Mouse (Mus musculus): ENCODE measurements around the gene Becn1. TPM values are rescaled to one million over a fixed set of nuclear protein-coding genes. Genes with fewer than 3 reads are reported as not detected.
"Not testable (repeated sequence)": the region's sequence is repeated elsewhere in the genome, so short reads cannot be mapped to it uniquely, and the experiment has no call there.

The Becn1 gene
- total and polyA plus RNA-seq, 3 experiments: 36.1 to 86.5 (median 86.3) TPM

DNA sequence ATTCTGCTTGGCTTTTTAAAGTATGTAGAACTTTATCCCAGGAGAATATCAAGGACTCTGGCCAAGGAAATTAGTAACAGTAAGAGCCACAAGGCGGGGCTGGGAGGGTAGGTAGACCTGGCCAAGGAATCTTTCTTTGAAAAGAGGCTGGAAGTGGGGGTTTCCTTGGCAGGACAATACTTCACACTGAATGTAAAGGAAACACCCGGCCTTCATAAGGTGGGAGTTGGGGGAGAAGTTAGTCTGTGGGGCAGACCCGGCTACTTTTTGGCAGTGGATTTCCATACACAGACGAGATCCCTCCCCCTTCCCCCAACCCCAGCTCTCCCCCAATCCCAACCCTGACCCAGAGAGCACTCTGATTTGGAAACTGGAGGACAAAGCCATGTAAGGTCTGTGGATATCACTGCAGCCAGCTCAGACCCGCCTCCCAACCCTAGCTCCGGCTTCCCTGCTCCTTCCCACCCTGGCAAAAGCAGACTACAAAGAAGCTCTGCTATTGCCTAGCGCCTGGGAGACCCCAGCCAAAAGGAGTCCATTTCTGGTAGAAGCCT lies 28.4 kb upstream of the Becn1 start, which contains the start of gene Aoc3:
TSS of gene Aoc3 (plus strand) at position 235 of the 554 bp plus-strand sequence.
- Histone ChIP-seq H3K36me3 (ENCODE audit: control insufficient read depth, insufficient read depth, low read length) (no peaks in the 10 kb centered on the region), H3K9ac (ENCODE audit: low read depth, low read length) (peak within 1 kb of the TSS; percentile 28), H3K79me2 (replicated peaks; ENCODE audit: control insufficient read depth, insufficient read depth, low read length) (no peaks in the 10 kb centered on the region), H3K27me3 (ENCODE audit: control insufficient read depth, insufficient read depth, low read length) (no peaks in the 10 kb centered on the region), H3K27ac (peak within 1 kb of the TSS; percentile 72), H3K4me3 (peak within 1 kb of the TSS; percentile 40), H3K4me1 (ENCODE audit: control insufficient read depth, insufficient read depth, low read length) (peaks cover 4% of the 10 kb centered on the region)
- peak; percentile 59 to 61 for DNase-seq
- TF ChIP-seq POLR2A (IDR thresholded peaks at IDR 0.05; ENCODE audit: insufficient read depth, low read depth, low read length) (peak; percentile 58; the same call in 1 of the 2 replicates), EP300 (IDR thresholded peaks at IDR 0.05; ENCODE audit: insufficient read depth, low read depth, low read length) (0 out of 2 replicates have a peak, but pooled peaks have one; percentile 34), CTCF (IDR thresholded peaks at IDR 0.05) (peak; percentile 42)
- WGBS: 25% methylated on average over 7 of the region's 7 CpGs
- intact Hi-C loops (cut with DNase I): loop anchor here (1.0 kb wide), 1 partner anchor 30 kb away; no protein-coding TSS in a partner anchor

DNA sequence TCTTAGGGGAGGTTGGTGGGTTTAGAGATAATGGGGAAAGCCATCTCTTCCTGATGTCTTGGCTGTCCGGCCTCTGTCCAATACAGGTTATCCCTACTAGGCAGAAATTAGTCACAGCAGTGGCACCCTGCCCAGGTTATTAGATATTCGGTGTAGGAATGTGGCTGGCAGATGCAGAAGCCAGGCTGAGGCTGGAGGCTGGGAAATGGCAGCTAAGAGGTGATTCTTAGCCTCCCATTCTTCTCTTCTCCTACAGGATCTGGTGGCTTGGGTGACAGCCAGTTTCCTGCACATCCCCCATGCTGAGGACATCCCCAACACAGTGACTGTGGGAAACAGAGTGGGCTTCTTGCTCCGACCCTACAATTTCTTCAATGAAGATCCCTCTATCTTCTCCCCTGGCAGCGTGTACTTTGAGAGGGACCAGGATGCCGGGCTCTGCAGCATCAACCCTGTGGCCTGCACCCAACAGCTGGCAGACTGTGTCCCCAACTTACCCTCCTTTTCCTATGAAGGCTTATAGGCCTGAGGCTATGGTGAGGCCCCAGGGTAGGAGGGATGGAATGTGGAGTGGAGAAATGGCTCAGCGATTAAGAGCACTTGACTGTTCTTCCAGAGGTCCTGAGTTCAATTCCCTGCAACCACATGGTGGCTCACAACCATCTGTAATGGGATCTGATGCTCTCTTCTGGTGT lies 27.0 kb upstream of the Becn1 start:
- intact Hi-C loops (cut with DNase I): loop anchor here (10.0 kb wide), 1 partner anchor 226 kb away; the partner anchor contains the start of genes Brca1 and Nbr1
- Histone ChIP-seq H3K4me3 (no peak overlapping the region), H3K79me2 (replicated peaks; ENCODE audit: control insufficient read depth, insufficient read depth, low read length) (no peaks in the 10 kb centered on the region), H3K27me3 (ENCODE audit: control insufficient read depth, insufficient read depth, low read length) (no peaks in the 10 kb centered on the region), H3K9ac (ENCODE audit: low read depth, low read length) (no peak overlapping the region), H3K36me3 (ENCODE audit: control insufficient read depth, insufficient read depth, low read length) (no peaks in the 10 kb centered on the region), H3K27ac (peak overlapping the region; percentile 18), H3K4me1 (ENCODE audit: control insufficient read depth, insufficient read depth, low read length) (peaks cover 4% of the 10 kb centered on the region)
- TF ChIP-seq EP300 (IDR thresholded peaks at IDR 0.05; ENCODE audit: insufficient read depth, low read depth, low read length): no peak
- TF ChIP-seq POLR2A (IDR thresholded peaks at IDR 0.05; ENCODE audit: insufficient read depth, low read depth, low read length): no peak
- no peak for TF ChIP-seq CTCF (IDR thresholded peaks at IDR 0.05)
- peak; percentile 47 to 57 for DNase-seq
- 35% methylated on average over 6 of the region's 6 CpGs for WGBS

DNA sequence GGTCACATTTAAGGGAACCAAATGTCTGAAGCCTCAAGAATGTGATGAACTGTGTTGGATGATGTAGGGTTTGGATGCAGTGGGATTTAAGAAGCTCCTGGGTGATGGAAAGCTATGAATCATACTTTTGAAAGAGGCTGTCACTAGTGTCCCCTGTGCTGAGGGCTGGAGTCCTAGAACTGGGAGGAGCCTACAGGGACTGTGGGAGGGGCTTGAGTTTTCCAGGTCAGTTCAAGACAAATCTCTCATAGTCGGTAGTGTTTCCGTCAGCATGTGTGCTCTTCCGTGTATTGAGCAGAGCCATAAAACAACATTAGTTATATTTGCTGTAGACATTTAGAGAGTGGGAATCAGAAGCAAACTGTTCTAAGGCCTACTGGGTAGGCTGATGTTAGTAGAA lies 25.2 kb upstream of the Becn1 start:
- no peak overlapping the region for H3K4me3 ChIP-seq
- TF ChIP-seq POLR2A (IDR thresholded peaks at IDR 0.05; ENCODE audit: insufficient read depth, low read depth, low read length) (no peak), EP300 (IDR thresholded peaks at IDR 0.05; ENCODE audit: insufficient read depth, low read depth, low read length) (no peak), CTCF (IDR thresholded peaks at IDR 0.05) (no peak)
- no peaks in the 10 kb centered on the region for H3K36me3 ChIP-seq (ENCODE audit: control insufficient read depth, insufficient read depth, low read length)
- H3K27me3 ChIP-seq (ENCODE audit: control insufficient read depth, insufficient read depth, low read length): no peaks in the 10 kb centered on the region
- H3K79me2 ChIP-seq (replicated peaks; ENCODE audit: control insufficient read depth, insufficient read depth, low read length): no peaks in the 10 kb centered on the region
- no peak overlapping the region for H3K9ac ChIP-seq (ENCODE audit: low read depth, low read length)
- intact Hi-C loops (cut with DNase I): loop anchor here (10.0 kb wide), 1 partner anchor 227 kb away; the partner anchor contains the start of genes Brca1 and Nbr1
- no peak overlapping the region for H3K27ac ChIP-seq
- DNase-seq: no peak
- 61% methylated on average over 3 of the region's 3 CpGs for WGBS
- H3K4me1 ChIP-seq (ENCODE audit: control insufficient read depth, insufficient read depth, low read length): peaks cover 4% of the 10 kb centered on the region

DNA sequence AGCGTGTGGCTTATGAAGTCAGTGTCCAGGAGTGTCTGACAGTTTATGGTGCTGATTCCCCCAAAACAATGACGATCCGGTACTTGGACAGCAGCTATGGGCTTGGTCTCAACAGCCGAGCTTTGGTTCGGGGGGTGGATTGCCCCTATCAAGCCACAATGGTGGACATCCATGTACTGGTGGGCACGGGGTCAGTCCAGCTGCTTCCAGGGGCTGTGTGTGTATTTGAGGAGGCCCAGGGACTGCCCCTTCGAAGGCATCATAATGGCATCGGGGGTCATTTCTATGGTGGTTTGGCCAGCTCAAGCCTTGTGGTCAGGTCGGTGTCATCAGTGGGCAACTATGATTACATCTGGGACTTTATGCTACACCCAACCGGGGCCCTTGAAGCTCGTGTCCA lies 24.1 kb upstream of the Becn1 start:
- H3K79me2 ChIP-seq (replicated peaks; ENCODE audit: control insufficient read depth, insufficient read depth, low read length): no peaks in the 10 kb centered on the region
- TF ChIP-seq EP300 (IDR thresholded peaks at IDR 0.05; ENCODE audit: insufficient read depth, low read depth, low read length): no peak
- TF ChIP-seq POLR2A (IDR thresholded peaks at IDR 0.05; ENCODE audit: insufficient read depth, low read depth, low read length): no peak
- no peak for TF ChIP-seq CTCF (IDR thresholded peaks at IDR 0.05)
- H3K4me1 ChIP-seq (ENCODE audit: control insufficient read depth, insufficient read depth, low read length): peaks cover 4% of the 10 kb centered on the region
- no peak overlapping the region for H3K27ac ChIP-seq
- WGBS: 89% methylated on average over 11 of the region's 11 CpGs
- no peak overlapping the region for H3K9ac ChIP-seq (ENCODE audit: low read depth, low read length)
- no peak overlapping the region for H3K4me3 ChIP-seq
- no peaks in the 10 kb centered on the region for H3K36me3 ChIP-seq (ENCODE audit: control insufficient read depth, insufficient read depth, low read length)
- no peak for DNase-seq
- intact Hi-C loops (cut with DNase I): loop anchor here (10.0 kb wide), 1 partner anchor 229 kb away; the partner anchor contains the start of genes Brca1 and Nbr1
- H3K27me3 ChIP-seq (ENCODE audit: control insufficient read depth, insufficient read depth, low read length): no peaks in the 10 kb centered on the region

DNA sequence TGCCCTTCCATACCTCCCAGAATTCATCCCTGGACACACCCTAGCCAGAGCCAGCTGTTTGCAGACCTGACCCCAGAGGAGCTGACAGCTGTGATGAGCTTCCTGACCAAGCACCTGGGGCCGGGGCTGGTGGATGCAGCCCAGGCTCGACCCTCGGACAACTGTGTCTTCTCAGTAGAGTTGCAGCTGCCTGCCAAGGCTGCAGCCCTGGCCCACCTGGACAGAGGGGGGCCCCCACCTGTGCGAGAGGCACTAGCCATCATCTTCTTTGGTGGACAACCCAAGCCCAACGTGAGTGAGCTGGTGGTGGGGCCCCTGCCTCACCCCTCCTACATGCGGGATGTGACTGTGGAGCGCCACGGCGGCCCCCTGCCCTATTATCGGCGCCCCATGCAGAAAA lies 23.1 kb upstream of the Becn1 start:
- not testable (repeated sequence) for H3K4me3 ChIP-seq; H3K4me1 ChIP-seq (ENCODE audit: control insufficient read depth, insufficient read depth, low read length); H3K27ac ChIP-seq; H3K36me3 ChIP-seq (ENCODE audit: control insufficient read depth, insufficient read depth, low read length); H3K79me2 ChIP-seq (replicated peaks; ENCODE audit: control insufficient read depth, insufficient read depth, low read length); DNase-seq; H3K27me3 ChIP-seq (ENCODE audit: control insufficient read depth, insufficient read depth, low read length); H3K9ac ChIP-seq (ENCODE audit: low read depth, low read length)
- WGBS: 92% methylated on average over 11 of the region's 11 CpGs
- intact Hi-C loops (cut with DNase I): loop anchor here (10.0 kb wide), 1 partner anchor 230 kb away; the partner anchor contains the start of genes Brca1 and Nbr1

DNA sequence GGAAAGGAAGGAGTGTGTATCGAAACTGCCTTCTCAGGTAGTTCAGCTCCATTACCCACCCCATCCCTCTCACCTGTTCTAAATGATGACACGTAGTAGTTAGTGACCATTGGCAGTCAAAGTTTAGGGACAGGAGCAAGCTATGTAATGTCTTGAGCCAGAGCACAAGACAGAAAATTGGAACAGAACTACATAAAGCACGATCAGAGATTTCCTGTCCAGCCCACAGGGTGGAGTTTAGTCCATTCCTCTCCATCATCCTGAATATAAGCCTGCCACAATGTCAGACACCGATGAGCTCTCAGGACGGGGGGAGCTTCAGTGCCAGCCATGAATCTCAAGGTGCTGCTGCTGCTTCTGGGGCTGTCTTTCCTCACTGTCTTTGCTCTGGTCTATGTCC lies 22.7 kb upstream of the Becn1 start, which contains the start of gene Aoc2:
TSS of gene Aoc2 (plus strand) at position 301 of the 400 bp plus-strand sequence.
- Histone ChIP-seq H3K36me3 (ENCODE audit: control insufficient read depth, insufficient read depth, low read length) (no peaks in the 10 kb centered on the region), H3K27ac (no peak within 1 kb of the TSS), H3K9ac (ENCODE audit: low read depth, low read length) (no peak within 1 kb of the TSS), H3K4me1 (ENCODE audit: control insufficient read depth, insufficient read depth, low read length) (peaks cover 4% of the 10 kb centered on the region), H3K27me3 (ENCODE audit: control insufficient read depth, insufficient read depth, low read length) (no peaks in the 10 kb centered on the region), H3K79me2 (replicated peaks; ENCODE audit: control insufficient read depth, insufficient read depth, low read length) (no peaks in the 10 kb centered on the region), H3K4me3 (no peak within 1 kb of the TSS)
- no peak for DNase-seq
- WGBS: 70% methylated on average over 5 of the region's 5 CpGs
- TF ChIP-seq CTCF (IDR thresholded peaks at IDR 0.05): no peak
- no peak for TF ChIP-seq POLR2A (IDR thresholded peaks at IDR 0.05; ENCODE audit: insufficient read depth, low read depth, low read length)
- TF ChIP-seq EP300 (IDR thresholded peaks at IDR 0.05; ENCODE audit: insufficient read depth, low read depth, low read length): no peak
- intact Hi-C loops (cut with DNase I): loop anchor here (10.0 kb wide), 1 partner anchor 230 kb away; the partner anchor contains the start of genes Brca1 and Nbr1

Measured in heart, adult 2 months (tissue).